Mouse (Mus musculus): Measurements from ENCODE around the gene Usp36.

Usp36 gene

GRCm38 (mm10) chr11:118298810-118299209 lies 8.8 kb upstream of the Usp36 start:
- DNase-seq (ENCODE audit: low spot score in 2 of 2) = no peak

- no peak for DNase-seq (ENCODE audit: low spot score in 2 of 2)
Measured at GRCm38 (mm10) chr11:118297967-118298366, 7.9 kb upstream of the Usp36 start.

- no peak for DNase-seq (ENCODE audit: low spot score in 2 of 2)
Measured at GRCm38 (mm10) chr11:118295026-118295425, 5.0 kb upstream of the Usp36 start.

- no peak for DNase-seq (ENCODE audit: low spot score in 2 of 2)
Measured at GRCm38 (mm10) chr11:118292671-118293070, 2.6 kb upstream of the Usp36 start.

- DNase-seq (ENCODE audit: low spot score in 2 of 2) = no peak
Measured at GRCm38 (mm10) chr11:118289562-118289961, 482 bp downstream of the Usp36 start.

- DNase-seq (ENCODE audit: low spot score in 2 of 2) = no peak
Measured at GRCm38 (mm10) chr11:118289037-118289511, 970 bp downstream of the Usp36 start.

- no peak for DNase-seq (ENCODE audit: low spot score in 2 of 2)
Measured at GRCm38 (mm10) chr11:118287573-118287972, 2.5 kb downstream of the Usp36 start.

GRCm38 (mm10) chr11:118286434-118286833 lies 3.6 kb downstream of the Usp36 start:
- no peak for DNase-seq (ENCODE audit: low spot score in 2 of 2)

GRCm38 (mm10) chr11:118285791-118286190 lies 4.3 kb downstream of the Usp36 start:
- DNase-seq (ENCODE audit: low spot score in 2 of 2) = no peak

GRCm38 (mm10) chr11:118280218-118280617 lies 9.8 kb downstream of the Usp36 start:
- DNase-seq (ENCODE audit: low spot score in 2 of 2) = no peak

GRCm38 (mm10) chr11:118276328-118276727 lies 13.7 kb downstream of the Usp36 start:
- peak in 1 of 2 experiments; percentile 31 for DNase-seq (ENCODE audit: low spot score in 2 of 2)

GRCm38 (mm10) chr11:118275092-118275491 lies 15.0 kb downstream of the Usp36 start:
- DNase-seq (ENCODE audit: low spot score in 2 of 2) = no peak

- no peak for DNase-seq (ENCODE audit: low spot score in 2 of 2)
Measured at GRCm38 (mm10) chr11:118269827-118270226, 20.2 kb downstream of the Usp36 start.

- DNase-seq (ENCODE audit: low spot score in 2 of 2) = no peak
Measured at GRCm38 (mm10) chr11:118266666-118267046, 23.4 kb downstream of the Usp36 start.

GRCm38 (mm10) chr11:118266044-118266665 lies 23.9 kb downstream of the Usp36 start:
- no peak for DNase-seq (ENCODE audit: low spot score in 2 of 2)

- no peak for DNase-seq (ENCODE audit: low spot score in 2 of 2)
Measured at GRCm38 (mm10) chr11:118265621-118266020, 24.4 kb downstream of the Usp36 start.

GRCm38 (mm10) chr11:118263146-118263545 lies 26.9 kb downstream of the Usp36 start:
- DNase-seq (ENCODE audit: low spot score in 2 of 2) = no peak

- DNase-seq (ENCODE audit: low spot score in 2 of 2) = no peak
Measured at GRCm38 (mm10) chr11:118260081-118260480, 30.0 kb downstream of the Usp36 start.

GRCm38 (mm10) chr11:118259580-118259979 lies 30.5 kb downstream of the Usp36 start:
- DNase-seq (ENCODE audit: low spot score in 2 of 2) = no peak

- DNase-seq (ENCODE audit: low spot score in 2 of 2) = no peak
Measured at GRCm38 (mm10) chr11:118256371-118256770, 33.7 kb downstream of the Usp36 start.

- peak in 1 of 2 experiments; percentile 45 for DNase-seq (ENCODE audit: low spot score in 2 of 2)
Measured at GRCm38 (mm10) chr11:118254159-118254951, 35.7 kb downstream of the Usp36 start.

GRCm38 (mm10) chr11:118253447-118254158 lies 36.4 kb downstream of the Usp36 start:
- DNase-seq (ENCODE audit: low spot score in 2 of 2) = no peak
